Mouse (Mus musculus): ENCODE measurements around the gene Nrn1. TPM values are rescaled to one million over a fixed set of nuclear protein-coding genes. Genes with fewer than 3 reads are reported as not detected.
A peak's percentile ranks its signal among the peaks of the same experiment; 100 is the strongest.

The Nrn1 gene
- total RNA-seq (2021), result 100 to 1,000 TPM; 134 to 144 TPM
- long read RNA-seq, transcript Nrn1-201 (3 exons, 1,619 nt), result major isoform, 88 of 132 reads
- long read RNA-seq, partial matches to known transcripts, result 1 of 132 reads
- long read RNA-seq, other reads (novel, unspliced or antisense), result 42 of 132 reads

DNA sequence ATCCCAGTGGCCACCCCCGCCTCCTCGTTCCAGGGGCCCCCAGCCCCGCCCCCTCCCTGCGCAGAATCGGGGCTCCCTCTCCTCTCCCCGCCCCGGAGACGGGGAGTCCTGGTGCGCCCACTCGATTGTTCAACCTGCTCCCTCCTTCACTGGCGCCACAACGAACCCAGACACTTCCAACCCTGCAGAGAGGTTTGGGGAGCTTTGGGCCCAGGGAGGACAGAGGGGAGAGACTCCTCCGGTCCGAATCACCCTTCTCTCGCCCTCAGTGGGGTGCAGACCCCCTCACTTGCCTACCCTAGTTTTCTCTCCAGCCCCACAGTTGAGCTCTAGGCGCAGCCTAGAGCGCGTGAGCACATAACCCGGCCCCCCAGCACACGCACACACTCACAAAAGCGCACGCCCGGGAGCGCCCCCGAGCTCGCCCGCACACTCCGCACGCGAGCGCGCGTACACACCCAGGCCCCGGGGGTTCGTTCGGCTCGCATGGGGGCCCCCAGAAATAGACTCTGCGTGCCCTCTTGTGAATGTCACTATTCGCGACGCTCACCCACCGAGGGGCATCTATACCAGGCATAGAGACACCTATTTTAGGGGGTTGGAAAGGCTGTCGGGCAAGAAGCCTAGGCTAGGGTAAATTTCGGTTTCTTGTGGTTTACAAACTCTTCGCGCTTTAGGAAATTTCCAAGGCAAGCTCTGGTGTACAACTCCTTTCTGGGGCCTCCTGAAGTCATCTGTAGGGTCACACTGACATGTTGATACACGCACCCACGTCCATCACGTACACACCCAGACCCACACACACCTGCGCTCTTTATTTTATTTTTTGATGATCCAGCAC lies at the start of gene Nrn1:
Nrn1 (minus strand) TSS at position 401 of the 841 bp plus-strand sequence.
- DNase-seq (ENCODE audit: low spot score in 2 of 2), result peak; percentile 67 to 74

GRCm38 (mm10) chr13:36779626-36780025 lies 44.7 kb upstream of the Nrn1 start:
- DNase-seq (ENCODE audit: low spot score in 2 of 2), result no peak

DNA sequence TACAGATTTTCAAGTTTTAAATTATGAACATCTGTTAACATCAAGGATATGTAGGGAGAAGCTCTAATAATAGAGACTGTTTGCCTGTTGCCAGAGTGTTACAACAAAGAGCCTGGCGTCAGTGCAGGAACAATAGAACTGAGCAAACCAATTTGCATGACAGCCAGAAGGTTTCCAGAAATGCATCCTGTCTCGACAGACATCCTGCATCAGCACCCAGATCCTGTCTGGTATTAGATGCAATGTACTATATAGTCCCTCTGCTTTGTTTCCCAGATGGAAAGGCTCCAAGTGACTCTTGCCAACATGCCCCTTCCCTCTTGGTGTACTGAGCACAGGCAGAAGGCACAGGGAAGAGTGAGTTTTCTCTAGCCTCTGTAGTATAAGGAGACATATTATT lies 31.9 kb upstream of the Nrn1 start:
- DNase-seq (ENCODE audit: low spot score in 2 of 2), result peak in 1 of 2 experiments; percentile 36

- DNase-seq (ENCODE audit: low spot score in 2 of 2), result no peak
These were observed 16.9 kb upstream of the Nrn1 start for GRCm38 (mm10) chr13:36751861-36752260.

DNA sequence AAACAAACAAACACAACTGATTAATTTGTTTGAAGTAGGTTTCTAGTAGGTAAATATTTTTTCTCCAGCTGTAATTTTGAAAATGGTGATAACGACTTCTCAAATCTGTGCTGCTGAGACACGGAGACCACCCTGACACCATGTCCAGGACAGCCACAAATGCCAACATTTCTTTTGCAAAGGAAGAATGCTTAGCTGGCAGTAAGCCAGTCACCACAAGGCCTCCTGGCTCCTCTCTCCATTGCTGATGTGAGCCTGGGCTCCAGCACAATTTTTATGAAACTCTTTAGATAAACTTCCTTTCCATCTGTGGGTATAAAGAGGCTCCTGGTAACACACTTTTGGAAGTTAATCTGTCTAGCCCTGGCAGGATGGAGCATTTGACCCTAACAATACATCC lies 15.1 kb upstream of the Nrn1 start:
- no peak for DNase-seq (ENCODE audit: low spot score in 2 of 2)

- no peak for DNase-seq (ENCODE audit: low spot score in 2 of 2)
These were observed 1.7 kb upstream of the Nrn1 start for GRCm38 (mm10) chr13:36736619-36736996.

DNA sequence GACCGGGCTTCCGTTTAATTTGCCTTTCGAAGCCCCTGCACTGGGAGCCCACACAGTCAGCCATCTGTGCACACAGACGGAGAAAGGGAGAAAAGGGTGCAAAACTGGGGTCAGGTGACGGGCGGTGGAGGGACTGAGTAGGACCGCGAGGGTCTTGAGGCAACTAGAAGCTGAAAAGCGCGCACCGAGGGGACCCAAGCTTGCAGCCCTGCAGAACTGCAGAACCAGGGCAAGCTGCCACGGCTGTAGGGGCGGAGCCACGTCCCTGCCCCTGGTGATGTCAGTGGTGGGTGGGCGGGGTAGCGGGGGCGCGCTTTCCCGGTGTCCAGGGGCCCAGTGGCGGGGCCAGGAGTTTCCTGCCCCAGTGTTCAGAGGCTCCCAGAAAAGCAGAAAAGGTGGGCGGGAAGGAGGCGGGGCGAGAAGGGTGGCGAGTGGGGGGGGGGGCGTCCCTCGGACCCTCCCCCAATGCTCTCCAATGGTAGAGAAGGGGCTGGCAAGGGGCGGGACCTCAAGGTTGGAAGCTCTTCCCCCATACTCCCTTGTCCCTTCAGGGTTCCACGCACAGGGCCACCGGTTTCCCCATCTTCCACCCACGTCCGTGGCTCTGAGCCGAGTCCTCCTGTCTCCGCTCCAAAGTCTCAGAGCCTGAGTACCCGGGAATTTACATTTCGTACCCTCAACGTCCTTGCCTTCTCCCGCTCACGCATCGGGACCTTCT lies 1.1 kb upstream of the Nrn1 start:
- peak; percentile 78 to 84 for DNase-seq (ENCODE audit: low spot score in 2 of 2)

GRCm38 (mm10) chr13:36733989-36734690 lies 791 bp downstream of the Nrn1 start:
- peak in 1 of 2 experiments; percentile 43 for DNase-seq (ENCODE audit: low spot score in 2 of 2)

- DNase-seq (ENCODE audit: low spot score in 2 of 2), result no peak
These were observed 1.4 kb downstream of the Nrn1 start for GRCm38 (mm10) chr13:36733566-36733965.

DNA sequence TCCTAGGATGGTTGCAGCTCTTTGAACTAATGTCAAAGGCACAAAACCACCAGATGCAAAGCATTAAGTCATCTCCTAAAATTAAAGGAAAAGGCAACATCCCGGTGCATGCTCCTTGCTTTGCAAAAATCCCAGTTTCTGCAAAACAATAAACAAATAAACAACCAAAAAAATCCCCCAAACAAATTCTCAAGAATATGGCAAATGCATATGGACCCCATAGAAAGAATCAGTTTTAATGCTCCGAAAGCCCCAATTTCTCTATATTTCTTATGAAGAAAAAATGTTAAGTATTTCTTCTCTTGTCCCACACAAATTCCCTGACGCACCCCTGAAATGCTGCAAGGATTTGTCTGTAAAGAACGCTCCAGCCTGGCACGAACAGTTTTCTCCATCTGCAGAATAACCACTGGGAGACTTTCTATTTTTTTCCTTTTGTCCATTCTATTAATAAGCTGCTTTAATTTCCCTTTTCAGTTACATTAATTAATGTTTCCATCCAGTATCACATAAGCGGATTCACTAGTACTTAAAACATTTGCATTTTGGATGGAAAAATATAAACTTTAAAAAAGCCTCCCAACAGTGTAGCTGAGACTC lies 1.9 kb downstream of the Nrn1 start:
- DNase-seq (ENCODE audit: low spot score in 2 of 2), result no peak

GRCm38 (mm10) chr13:36731931-36732461 lies 2.9 kb downstream of the Nrn1 start:
- peak; percentile 51 to 60 for DNase-seq (ENCODE audit: low spot score in 2 of 2)

DNA sequence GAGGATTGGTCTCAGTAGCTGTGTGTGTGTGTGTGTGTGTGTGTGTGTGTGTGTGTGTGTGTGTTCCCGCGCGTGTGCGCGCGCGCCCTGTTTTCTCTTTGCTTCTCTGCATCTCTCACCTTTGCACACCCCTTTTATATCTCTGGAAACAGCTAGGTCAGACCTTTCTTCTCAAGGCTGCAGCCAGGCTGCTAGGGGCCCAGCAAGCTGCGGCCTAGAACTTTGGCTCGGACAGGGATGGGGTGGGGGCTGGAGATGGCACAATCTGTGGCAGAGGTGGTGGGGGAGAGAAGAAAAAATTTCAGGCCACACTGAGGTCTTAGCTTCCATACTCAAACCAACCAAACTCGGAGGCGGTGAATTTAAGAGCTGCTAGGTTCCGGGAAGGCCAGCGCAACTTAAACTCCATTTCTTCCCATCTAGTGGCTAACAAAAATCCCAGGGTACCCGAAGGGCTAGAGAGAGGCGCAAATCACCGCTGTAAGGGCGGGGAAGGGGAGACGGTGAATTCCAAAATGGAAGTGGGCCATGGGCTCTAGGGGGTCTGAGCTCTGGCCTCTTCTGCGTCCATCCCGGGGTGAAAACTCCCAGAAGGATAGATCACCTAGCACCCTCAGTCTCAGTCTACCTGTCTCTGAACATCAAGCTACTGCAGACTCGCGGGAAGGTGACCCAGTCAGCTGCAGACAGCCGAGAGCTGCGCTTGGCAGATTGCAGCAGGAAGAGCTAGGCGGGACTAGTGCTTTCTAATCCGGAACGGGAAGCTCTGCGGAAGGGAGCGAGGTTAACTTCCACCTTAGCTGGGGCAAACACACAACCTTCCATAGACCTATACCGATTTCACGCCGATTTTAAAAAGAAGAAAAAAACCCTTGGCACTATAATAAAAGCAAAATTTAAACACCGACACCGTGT lies 3.7 kb downstream of the Nrn1 start:
- peak; percentile 51 to 58 for DNase-seq (ENCODE audit: low spot score in 2 of 2)

DNA sequence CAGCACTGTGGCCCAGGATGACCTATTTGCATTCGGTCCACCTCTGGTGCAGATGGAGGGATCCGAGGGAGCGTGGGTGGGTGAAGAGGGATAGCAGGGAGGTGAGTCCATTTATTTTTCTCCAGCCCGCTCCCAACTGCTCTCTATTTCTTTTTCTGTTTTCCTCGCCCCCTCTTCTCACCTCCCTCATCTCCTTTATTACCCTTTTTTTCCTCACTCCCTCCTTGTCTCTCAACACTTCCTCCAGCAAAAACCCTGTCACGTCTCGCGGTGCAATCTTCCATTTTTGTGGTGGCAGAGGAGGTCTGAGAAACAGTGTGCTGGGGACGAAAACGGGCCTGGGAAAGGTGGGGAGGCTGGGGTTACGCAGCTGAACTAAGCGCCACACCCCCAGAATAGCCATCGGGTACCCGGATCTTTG lies 4.6 kb downstream of the Nrn1 start:
- DNase-seq (ENCODE audit: low spot score in 2 of 2), result no peak

DNA sequence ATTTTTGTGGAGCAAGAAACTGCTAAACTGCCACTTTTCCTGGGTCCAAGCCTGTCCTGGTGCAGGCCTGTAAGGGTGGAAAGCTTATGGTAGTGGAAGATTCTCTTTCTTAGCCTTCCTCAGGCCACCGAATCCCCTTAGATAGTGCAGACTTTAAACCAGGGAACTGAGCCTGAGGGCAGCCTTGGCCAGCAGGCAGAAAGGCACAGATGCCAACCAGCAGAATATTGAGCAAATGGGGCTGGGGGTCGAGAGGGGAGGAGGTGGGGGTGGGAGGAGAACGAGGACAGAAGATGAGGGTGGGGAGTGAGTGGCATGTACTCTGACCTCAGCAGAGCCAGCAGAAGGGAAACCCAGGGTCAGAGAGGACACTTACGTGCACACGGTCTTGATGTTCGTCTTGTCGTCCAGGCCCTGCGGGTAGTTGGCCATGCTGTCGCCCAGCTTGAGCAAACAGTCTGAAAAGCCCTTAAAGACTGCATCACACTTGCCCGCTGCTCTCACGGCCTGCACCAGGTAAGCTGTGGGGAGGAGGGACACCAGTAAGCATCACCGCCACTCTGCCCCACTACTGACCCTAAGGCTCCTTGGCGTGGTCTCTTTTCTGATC lies 5.1 kb downstream of the Nrn1 start:
- DNase-seq (ENCODE audit: low spot score in 2 of 2), result no peak

DNA sequence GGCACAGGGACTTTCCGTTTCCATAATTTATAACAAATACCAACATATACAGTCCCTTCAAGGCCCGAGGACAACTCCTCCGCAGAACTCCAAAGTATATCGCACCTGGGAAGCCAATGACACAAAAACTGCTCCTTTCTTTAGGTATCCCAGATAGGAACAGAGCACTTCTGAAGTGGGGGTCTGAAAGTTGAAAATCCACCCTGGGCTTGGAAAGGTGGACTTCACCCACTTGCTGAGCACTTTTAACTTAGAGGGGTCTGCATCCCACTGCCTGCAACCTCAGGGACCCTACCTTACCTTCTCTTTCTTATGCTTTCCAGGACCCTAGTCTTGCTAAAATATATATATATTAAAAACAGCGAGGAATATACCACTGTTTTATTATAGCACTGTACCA lies 6.4 kb downstream of the Nrn1 start:
- no peak for DNase-seq (ENCODE audit: low spot score in 2 of 2)

GRCm38 (mm10) chr13:36727779-36728470 lies 7.0 kb downstream of the Nrn1 start:
- no peak for DNase-seq (ENCODE audit: low spot score in 2 of 2)

DNA sequence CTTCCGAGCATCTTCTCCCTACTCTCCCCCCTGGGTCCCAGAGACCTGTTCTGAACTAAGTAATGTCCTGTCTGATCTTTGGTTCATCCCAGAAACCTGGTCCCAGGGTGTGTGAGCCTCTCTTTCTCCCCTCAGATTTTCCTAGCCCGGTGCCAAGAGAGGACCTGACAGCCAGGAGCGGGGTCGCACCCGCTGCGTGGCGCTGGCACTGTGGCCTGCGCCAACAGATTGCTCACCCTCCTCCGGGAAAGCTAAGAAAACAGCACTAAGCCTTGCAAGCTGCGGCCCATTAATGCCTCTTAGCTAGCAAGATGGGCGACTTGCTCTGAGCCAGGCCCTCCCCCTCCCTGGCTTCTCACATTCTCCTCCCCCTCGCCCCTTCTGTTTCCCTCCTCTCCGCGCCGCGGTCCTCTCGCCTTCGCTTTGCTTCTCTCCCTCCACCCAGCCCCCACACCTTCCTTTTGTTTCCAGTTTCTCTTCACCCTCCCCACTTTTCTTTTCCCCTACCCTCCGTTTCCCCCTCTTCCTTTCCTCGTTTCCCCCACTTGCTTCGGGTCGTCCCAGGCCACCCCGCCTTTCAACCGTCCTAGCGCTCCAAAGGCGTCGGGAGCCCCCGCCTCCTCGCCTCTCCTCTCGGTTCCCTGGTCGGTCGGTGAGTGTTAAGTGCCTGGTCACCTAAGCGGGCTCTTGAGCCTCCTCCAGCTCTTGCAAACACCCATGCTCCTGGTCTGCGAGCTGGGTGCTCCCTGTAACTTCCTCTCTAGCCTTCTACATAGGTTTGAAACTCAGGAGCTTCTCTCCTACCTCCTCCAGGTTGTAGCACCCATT lies 7.8 kb downstream of the Nrn1 start:
- peak; percentile 61 to 72 for DNase-seq (ENCODE audit: low spot score in 2 of 2)

- DNase-seq (ENCODE audit: low spot score in 2 of 2), result peak in 1 of 2 experiments; percentile 51
These were observed 8.4 kb downstream of the Nrn1 start for GRCm38 (mm10) chr13:36726551-36726950.
